Mouse (Mus musculus) WW6 (cell line): ENCODE data around the gene Rpgrip1.
"Not testable (repeated sequence)": the region's sequence is repeated elsewhere in the genome, so short reads cannot be mapped to it uniquely, and the experiment has no call there.

Source experiments
- DNase-seq: peaks from one replicate; pipeline ENCODE4 v3.0.0-alpha.2; 2013; ENCODE audit warnings: low read depth, low spot score

Rpgrip1 gene

DNA sequence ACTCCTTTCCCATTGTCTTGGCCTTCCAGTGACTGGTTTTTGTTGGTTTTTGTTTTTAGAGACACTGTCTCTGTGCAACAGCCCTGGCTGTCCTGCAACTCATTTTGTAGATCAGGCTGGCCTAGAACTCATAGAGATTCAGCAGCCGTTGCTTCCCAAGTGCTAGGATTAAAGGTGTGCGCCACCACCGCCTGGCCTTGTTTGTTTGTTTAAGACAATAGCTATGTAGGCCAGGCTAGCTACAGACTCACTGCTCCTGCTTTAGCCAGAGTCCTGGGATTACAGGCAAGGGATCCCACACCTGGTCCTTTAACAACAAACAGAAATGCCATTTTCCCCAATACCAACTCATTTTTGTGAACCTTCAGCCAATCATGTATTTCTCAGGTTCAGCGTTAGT lies at the start of gene Rpgrip1:
TSS of gene Rpgrip1 (plus strand) at position 359 of the 400 bp plus-strand sequence.
- no peak for DNase-seq

DNA sequence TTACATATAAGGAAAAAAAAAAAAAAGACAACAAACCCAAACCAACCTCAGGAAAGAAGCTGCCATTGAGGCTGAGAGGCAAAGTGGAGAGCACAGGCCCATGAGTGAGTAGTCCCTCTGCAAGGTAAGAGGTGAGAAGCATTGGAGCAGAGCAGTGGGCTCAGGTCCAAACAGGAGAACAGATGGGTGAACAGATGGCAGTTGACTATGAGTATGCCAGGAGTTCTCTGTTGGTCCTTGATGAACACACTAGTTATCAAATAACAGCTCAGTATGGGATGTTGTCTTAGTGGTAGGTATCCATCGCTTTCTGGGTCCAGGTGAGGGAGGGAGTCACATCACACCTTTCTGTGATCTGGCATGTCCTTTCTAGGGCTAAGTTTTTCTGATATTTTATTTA lies 49.7 kb upstream of the Rpgrip1 start:
- no peak for DNase-seq

DNA sequence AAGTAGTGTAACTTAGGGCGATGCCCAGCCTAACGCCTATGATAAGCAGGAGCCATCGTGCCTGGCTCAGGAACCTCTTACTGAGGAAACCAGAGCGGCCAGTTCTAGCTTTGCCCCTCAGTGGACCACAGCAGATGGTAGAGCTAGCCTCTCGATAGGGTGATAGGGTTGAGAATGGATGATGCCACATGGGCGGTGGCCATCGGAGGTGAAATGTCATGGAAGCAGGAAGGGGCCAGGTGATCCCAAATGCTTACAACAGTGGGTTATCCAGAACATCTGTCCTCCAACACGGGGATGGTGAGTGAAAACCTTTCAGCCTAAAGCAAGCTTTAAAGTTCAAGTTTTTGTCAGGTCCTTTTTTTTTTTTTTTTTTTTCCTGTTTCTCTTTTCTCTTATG lies 48.7 kb upstream of the Rpgrip1 start:
- no peak for DNase-seq

DNA sequence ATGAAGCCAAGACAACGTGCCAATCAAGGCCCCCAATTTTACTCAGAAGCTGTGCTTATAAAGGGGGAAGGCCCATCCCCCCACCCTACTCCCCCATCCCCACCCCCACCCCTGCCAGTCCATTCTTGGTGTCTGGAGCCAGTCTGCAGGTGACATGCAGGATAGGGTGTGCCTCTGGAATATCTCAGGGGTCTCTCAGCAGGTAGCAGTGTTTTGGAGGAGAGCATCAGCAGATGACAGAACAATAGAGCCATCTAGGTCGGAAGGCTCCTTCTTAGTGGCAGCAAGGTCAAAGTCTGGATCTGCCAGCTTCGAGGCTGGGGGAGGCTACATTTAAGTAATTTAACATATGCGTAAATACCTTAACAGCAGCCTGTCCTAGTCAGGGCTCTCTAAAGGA lies 44.4 kb upstream of the Rpgrip1 start:
- DNase-seq: no peak

DNA sequence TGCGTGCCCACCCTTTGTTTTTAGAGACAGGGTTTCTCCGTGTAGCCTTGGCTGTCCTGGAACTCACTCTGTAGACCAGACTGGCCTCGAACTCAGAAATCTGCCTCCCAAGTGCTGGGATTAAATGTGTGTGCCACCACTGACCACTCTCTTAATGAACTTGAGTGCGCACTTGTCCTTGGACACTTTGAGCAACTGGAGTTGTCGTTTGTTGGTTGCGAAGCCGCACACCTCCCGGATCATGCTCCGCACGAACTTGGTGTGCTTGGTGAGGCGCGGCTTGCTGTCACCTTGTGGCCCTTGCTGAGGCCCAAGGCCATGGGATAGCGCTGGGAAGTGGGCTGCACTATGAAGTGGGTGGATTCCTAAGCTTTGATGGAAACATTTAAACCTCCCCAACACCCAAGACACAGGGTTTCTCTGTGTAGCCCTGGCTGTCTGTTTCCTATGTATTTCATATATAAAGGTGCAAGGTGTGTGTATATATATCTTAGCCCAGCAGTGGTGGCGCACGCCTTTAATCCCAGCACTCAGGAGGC lies 38.8 kb upstream of the Rpgrip1 start:
- DNase-seq: no peak

DNA sequence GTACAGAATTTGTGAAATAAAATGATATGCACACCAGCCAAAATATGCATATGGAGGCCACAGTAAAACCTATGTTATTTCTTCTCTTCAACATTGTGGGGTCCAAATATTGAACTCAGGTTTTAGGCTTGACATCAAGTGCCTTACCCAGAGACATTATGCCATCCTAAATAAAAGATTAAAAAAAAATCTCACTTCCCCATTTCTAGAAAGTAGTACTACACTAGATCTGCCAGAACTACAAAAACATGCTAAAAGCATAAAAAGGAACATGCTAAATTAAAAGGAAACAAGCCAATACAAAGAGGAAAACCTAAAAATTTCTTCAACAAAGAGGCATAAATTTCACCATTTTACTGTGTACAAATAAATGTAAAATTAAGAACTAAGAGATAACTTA lies 27.4 kb upstream of the Rpgrip1 start:
- no peak for DNase-seq

DNA sequence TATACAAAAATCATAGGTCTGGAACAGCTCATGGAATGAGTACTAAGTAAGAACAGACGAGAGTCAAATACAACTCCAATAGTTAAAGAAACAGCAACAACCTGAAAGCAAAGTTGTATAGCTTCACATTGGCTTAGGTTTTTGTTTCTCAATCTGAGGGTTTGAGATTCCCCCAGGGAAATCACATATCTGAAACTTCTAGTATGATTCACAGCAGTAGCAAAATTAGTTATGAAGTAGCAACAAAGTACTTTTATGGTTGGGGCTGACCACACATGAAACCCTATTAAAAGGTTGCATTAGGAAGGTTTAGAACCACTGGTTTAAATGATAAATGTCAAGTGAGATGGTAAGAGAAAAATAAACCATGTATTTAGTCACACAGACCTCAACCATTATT lies 16.0 kb upstream of the Rpgrip1 start:
- DNase-seq: no peak

DNA sequence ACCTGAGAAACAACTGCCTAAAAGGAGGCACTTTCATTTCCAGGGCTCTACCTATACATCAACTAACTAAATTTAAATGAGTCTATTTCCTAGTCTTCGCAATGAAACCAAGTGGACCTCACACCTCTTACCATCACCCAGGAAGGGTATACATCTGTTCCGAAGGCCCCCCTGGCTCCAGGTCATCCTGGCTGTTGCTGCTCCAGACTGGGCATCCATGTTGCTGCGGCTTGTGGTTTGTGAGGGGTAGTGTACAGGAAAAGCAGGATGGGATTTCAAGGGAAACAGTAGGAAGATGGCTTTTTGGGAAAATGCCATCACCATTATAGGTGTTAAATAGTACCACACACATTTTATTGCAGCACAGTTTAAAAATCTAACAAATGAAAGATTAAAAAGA lies 13.3 kb upstream of the Rpgrip1 start:
- DNase-seq: not testable (repeated sequence)

DNA sequence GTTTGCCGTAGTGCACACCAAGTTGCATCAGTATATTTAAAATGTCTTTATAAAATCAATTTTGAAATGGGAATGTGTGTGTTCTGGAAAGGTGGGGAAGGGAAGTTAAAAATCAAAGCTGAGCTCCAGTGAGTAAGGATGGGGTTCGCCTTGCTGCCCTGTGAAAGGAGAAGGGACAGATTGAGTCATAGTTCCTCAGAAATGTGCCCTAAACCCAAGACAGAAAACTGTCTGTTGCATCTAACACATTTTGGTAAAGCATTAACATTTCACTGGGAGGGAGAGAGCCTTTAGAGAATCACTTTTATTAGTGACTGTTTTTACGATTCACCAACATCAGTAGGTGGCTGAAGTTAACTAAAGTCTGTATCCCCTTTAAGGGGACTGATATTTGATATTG lies 12.1 kb upstream of the Rpgrip1 start:
- DNase-seq: not testable (repeated sequence)

DNA sequence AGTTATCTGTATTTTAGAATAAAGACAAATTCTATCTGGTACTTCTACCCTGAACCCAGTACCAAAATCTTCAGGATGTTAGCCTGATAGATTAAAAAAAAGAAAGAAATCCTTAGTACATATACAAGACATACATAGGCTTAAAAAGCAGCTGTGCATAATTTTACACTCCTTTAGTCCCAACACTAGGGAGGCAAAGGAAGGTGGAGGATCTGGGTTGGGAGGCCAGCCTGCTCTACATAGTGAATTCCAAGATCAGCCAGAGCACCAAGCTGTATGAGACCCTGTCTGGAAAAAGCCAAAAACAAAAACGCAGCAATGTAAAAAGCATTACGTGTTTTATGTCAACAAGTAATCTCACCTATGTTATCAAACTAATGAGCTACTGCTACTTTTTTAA lies 10.9 kb upstream of the Rpgrip1 start:
- DNase-seq: no peak

DNA sequence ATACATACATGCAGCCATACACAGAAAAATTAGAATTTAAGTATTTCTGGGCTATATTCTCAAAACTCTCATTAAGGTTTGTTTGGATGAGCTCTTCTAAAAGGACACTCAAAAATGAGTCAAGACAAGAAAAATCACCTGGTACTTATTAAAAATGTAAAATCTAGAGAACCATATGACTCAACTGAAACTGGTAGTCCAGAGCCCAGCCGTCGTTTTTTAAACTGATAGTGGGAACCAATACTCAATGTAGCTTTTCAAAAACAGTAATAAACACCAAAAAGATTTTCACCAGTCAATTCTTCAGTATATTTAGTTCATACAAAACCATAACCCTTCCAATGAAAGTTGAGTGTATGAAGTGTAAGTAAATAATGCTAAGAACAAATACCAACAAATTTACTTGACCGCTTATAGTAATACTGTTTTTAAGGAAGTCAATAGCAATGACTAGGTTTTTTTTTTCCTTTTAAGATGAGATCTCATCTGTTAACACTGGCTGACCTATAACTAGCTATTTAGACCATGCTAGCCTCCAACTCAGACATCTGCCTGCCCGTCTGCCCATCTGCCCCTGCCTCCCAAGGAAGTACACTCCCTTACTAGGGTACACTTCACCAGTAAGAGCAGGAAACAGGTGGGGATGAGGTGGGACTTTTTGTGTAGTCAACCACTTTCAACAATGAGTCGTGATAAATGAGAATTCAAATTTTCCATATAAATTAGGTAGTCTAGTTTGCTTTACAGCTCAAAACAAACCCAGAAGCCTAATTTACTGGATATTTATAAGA lies 10.1 kb upstream of the Rpgrip1 start:
- DNase-seq: no peak

DNA sequence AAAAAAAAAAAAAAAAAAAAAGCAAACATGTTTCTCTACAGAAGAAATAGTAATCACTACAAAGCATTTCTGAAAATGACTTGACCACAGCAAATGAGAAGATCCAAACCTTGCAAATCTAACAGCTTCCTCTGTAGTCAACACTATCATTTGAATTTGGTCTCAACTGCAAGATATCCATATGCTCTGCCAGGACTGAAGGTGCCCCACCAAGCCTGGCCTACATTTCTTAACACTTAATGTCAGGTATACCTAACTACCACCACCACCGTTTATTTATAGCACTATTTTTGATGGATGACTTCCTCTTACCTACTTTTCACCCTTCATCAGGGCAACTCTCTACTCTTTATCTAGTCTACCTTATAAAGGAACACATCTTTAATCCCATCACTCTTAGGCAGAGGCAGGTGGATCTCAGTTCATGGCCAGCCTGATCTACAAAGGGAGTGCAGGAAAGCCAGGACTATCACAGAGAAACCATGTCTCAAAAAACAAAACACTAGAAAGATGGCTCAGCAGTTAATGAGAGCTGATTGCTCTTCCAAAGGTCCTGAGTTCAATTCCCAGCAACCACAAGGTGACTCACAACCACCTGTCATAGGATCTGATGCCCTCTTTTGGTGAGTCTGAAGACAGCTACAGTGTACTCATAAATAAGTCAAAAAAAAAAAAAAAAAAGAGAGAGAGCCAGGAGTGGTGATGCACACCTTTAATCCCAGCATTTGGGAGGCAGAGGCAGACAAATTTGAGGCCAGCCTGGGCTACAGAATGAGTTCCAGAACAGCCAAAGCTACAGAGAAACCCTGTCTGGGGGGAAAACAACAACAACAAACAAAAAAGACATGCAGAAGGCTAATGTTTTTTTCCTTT lies 9.0 kb upstream of the Rpgrip1 start:
- no peak for DNase-seq

DNA sequence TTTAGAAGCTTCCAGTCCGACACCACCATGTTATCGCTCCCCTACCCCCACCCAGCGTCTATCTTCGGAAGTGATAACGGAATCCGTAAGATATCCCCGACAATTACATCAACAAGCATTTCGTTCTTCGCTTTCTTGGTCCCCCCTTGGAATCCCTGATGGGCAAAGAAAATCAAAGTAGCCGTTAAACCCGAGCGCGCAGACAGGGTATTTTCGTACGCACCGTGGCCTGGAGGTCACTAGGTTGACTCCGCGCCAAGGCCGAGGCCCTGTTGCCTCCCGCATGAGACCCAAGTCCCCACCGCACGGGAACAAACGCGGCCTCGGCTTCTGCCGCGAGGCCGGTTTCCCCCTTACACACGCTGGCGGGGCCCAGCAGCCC lies 7.0 kb upstream of the Rpgrip1 start:
- DNase-seq: no peak

DNA sequence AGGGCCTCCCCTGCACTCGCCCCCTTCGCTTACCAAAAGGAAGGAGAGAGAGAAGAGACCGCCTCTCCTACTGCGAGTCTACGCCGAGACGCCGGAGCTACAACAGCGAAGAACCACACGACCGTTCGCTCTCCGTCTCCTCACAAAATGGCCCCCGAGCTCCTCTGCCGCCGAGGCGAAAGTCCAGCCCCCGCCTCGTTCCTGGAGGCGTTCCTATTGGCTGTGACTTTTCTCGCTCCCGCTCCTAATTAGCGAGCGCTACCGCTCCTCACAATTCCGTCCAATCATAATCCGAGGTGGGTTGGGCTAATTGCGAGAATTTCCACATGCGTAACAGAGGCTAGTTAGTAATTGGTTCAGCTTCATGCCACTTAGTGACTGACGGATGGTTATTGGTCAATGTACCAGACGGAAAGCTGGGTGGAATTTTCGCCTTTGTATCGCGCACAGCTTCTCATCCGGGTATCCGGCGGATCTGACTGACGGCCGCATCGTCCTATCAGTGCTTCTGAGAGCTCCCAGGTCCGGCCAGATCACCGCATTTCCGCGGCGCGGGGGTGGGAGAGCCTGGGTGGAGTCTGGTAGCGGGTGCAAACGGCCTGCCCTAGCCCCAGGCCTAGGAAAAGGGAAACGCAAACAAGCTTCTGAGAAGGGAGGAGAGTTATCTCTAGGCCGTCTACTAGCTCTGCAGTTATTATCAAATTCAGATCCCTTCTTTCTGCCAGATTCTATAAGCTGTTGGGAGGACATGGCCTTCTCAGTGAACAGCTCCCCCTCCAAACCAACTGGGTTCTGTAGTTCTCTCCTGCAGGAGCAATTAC lies 6.4 kb upstream of the Rpgrip1 start, which contains the start of gene Hnrnpc:
TSS of gene Hnrnpc (minus strand) at position 173 of the 821 bp plus-strand sequence.
- peak; percentile 99 for DNase-seq

DNA sequence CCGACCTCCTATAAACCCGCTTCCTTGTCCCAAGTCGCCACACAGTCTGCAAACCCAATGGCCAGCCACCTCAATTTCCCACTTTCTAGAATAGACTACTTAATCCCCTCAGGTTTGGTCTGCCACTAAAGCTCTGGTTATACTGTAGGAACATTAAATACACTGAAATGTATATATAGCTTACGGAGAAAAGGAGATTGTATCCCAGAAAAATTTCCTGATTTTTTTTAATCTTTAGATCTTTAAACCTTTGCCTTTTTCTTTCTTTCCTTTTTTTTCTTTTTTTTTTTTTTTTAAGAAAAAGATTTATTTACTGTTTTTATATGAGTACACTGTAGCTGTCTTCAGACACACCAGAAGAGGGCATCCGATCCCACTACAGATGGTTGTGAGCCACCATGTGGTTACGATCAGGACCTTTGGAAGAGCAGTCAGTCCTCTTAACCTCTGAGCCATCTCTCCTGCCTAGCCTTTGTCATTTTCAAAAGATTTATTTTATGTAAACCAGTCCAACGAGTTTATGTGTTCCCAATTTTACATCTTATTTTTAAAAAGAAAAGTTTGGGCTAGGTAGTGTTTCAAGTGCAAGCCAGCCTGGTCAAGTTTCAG lies 5.7 kb upstream of the Rpgrip1 start:
- DNase-seq: no peak

DNA sequence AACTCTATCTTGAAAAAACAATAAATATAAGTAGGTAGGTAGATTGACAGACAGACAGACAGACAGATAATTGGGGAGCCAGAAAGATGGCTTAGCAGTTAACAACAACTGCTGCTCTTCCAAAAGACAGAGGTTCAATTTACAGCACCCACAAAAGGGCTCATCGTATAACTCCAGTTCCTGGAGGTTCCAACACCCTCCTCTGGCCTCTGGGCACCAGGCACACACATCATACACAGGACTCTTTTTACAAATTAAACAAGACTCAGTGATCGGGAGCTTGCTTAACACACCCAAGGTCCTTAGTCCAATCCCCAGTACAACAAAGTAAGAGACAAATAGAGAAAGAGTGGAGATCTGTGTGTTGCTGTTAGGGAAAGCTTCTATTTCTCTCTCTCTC lies 5.2 kb upstream of the Rpgrip1 start:
- no peak for DNase-seq

DNA sequence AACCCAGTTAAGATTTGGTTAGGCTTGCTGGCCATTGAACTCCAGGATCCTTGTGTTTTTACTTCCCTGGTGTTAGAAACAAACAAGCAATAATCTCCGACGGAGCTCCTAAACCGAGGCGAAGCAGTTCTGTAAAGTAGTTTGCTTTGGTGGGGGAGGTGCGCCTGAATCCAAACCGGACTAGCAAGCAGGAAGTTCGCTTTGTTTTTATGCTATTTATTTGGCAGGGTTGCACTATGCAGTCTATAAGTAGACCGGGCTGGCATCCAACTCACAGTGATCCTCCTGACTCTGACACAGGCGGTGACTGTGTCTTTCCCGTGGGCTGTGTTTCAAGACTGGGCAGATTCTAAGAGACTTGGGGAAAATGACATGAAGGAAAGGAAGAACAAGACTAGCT lies 3.8 kb upstream of the Rpgrip1 start:
- DNase-seq: no peak

DNA sequence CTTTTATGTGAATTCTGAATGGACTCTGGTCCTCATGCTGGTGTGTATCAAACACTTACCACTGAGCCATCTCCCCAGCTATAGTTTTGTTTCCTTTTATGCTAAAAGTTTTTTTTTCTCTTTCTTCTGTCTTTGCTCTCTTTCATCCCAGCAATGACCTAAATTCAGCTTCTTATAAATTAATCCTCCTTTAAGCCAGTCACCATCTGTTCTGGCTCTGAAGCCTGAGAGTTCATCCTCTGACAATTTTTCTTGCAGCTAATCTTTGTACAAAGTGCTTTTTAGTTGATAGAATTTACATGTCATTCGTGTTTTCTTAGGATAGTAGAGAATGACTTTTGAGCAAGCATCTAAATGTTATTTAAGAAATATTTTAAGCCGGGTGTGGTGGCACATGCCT lies 2.5 kb upstream of the Rpgrip1 start:
- no peak for DNase-seq

DNA sequence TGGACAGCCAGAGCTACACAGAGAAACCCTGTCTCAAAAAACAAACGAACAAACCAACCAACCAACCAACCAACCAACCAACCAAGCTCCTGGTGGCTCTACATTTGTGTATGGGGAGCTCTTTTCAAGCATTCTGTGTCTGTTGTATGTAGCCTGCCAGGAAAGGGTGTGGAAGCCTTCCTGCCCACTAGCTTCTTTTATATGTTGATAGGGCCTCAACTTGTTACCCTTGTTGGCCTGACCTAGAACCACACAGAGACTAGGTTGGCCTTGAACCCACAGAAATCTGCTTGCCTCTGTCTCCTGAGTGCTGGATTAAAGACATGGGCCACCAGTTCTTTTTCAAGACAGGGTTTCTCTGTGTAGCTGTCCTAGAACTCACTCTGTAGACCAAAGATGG lies 3.6 kb downstream of the Rpgrip1 start:
- no peak for DNase-seq

DNA sequence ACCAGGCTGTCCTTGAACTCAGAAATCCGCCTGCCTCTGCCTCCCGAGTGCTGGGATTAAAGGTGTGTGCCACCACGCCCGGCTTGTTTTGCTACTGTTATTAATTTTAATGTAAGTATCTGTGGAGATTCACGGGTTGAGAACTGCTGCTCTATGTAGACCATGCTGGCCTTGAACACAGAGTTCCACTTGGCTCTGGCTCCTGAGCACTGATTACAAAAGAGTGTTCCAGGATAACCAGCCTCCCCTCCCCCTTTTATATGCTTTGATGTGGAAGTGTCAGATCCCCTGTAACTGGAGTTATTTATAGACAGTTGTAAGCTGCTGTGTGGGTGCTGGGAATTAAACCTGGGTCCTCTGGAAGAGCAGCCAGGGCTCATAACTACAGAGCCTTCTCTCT lies 6.7 kb downstream of the Rpgrip1 start:
- DNase-seq: no peak

DNA sequence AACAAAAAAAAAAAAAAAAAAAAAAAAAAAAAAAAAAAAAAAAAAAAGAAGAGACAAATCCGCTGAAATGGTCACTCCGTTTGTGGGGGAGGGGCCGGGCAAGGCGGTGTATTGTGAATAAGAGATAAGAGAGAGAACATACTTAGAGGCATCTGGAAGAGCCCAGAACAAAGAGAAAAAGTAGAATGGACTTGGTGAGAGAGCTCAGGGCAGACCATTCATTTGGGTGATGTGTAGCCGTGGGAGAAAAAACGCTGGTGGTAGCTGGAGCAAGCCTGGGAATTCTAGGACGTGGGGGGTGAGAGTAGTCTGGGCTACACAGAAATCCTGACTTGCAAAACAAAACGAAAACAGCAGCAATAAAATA lies 7.9 kb downstream of the Rpgrip1 start:
- DNase-seq: no peak
